ENCODE assay signal across 10 mouse cellular contexts in the genomic region with DNA sequence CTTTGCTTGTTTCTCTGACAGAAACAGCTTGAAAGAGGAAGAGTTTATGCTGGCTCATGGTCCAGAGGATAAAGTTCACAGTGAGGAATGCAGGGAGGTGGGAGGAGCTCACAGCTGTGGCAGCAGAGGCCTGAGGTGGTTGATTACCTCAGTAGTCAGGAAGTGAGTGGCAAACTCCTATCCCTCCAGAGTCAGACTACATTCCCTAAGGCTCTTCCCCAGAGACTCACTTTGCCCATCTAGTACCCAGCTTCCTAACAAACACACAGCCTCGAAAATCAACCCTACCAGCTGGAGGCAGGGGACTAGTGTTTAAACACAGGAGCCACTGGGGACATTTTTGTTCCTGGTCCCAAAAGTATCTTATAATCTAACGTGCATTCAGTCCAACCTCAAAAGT. TPM values are rescaled to one million over a fixed set of nuclear protein-coding genes. Genes with fewer than 3 reads are reported as not detected.
DNase-seq lines count a peak whose midpoint lies in the region; ATAC-seq and TF ChIP-seq lines count a peak whose summit lies in the region.
"Had no signal": no experiment of that assay in that cellular context is flagged by ENCODE, and none has a peak within 500 bp of the region (broad histone marks: within the 10 kb centered on the region; RNA-seq: fewer than 3 reads in every experiment).

No protein-coding gene starts in this region.

- TF ChIP-seq CTCF in G1E (IDR thresholded peaks at IDR 0.05; ENCODE audit: low read depth, low read length), result no peak
- TF ChIP-seq CTCF in intestine, postnatal 0 days (IDR thresholded peaks at IDR 0.05; ENCODE audit: low read depth), result no peak
- no peak for TF ChIP-seq CTCF in liver, postnatal 0 days (IDR thresholded peaks at IDR 0.05; ENCODE audit: low read depth)

- DNase-seq in adrenal gland, adult (ENCODE audit: inconsistent age in 2 of 2, low spot score in 1 of 2), result peak; percentile 13 to 68
- DNase-seq in adrenal gland, postnatal 4 days (ENCODE audit: low spot score in 2 of 2), result no peak
- peak; percentile 62 for DNase-seq in G1E (ENCODE audit: low spot score)
- peak; percentile 47 for DNase-seq in liver, postnatal 0 days
- DNase-seq in T-cell, adult 2 months (ENCODE audit: low spot score), result no peak
- DNase-seq in hindbrain, embryonic 14.5 days (ENCODE audit: low spot score), result no peak
- DNase-seq in layer of hippocampus, adult 8-10 months (ENCODE audit: low spot score in 2 of 2), result no peak

- peak overlapping the region; percentile 70 for H3K27ac ChIP-seq in intestine, postnatal 0 days (ENCODE audit: low read depth, low read length)
- H3K27ac ChIP-seq in liver, postnatal 0 days (ENCODE audit: low read depth), result peak overlapping the region; percentile 78
- no peak overlapping the region for H3K27ac ChIP-seq in hindbrain, embryonic 14.5 days
- H3K27ac ChIP-seq: hindbrain, embryonic 13.5 days; limb, embryonic 12.5 days had no signal

- peaks cover 18% of the 10 kb centered on the region for H3K4me1 ChIP-seq in G1E (ENCODE audit: insufficient read depth, low read depth, low read length)
- H3K4me1 ChIP-seq in intestine, postnatal 0 days (replicated peaks; ENCODE audit: control insufficient read depth, insufficient read depth, low read length), result peaks cover 4% of the 10 kb centered on the region; the same call in 1 of the 2 replicates
- peaks cover 7% of the 10 kb centered on the region; the same call in 1 of the 2 replicates for H3K4me1 ChIP-seq in liver, postnatal 0 days (ENCODE audit: insufficient read depth)
- H3K4me1 ChIP-seq in hindbrain, embryonic 14.5 days (replicated peaks; ENCODE audit: control insufficient read depth, insufficient read depth, low read length), result no peaks in the 10 kb centered on the region
- H3K4me1 ChIP-seq: hindbrain, embryonic 13.5 days; limb, embryonic 12.5 days had no signal

- ATAC-seq in G1E (ENCODE audit: extremely low read depth, insufficient number of reproducible peaks, low FRiP score, poor library complexity, severe bottlenecking), result 0 out of 2 replicates have a peak, but pooled peaks have one; percentile 28
- peak; percentile 94 for ATAC-seq in intestine, postnatal 0 days
- ATAC-seq in liver, postnatal 0 days, result peak; percentile 86
- no peak for ATAC-seq in hindbrain, embryonic 14.5 days (ENCODE audit: low FRiP score)

- H3K9ac ChIP-seq in intestine, postnatal 0 days (ENCODE audit: low read depth, low read length), result no peak overlapping the region
- H3K9ac ChIP-seq in liver, postnatal 0 days (replicated peaks), result no peak overlapping the region
- no peak overlapping the region for H3K9ac ChIP-seq in hindbrain, embryonic 14.5 days
- H3K9ac ChIP-seq: hindbrain, embryonic 13.5 days; limb, embryonic 12.5 days had no signal

- H3K27me3 ChIP-seq in G1E (ENCODE audit: insufficient read depth, low read length), result peaks cover 11% of the 10 kb centered on the region
- no peaks in the 10 kb centered on the region for H3K27me3 ChIP-seq in intestine, postnatal 0 days (replicated peaks; ENCODE audit: control insufficient read depth, insufficient read depth, low read length)
- no peaks in the 10 kb centered on the region for H3K27me3 ChIP-seq in liver, postnatal 0 days (ENCODE audit: insufficient read depth, low read length)
- H3K27me3 ChIP-seq in hindbrain, embryonic 14.5 days (ENCODE audit: control insufficient read depth, insufficient read depth, low read length), result no peaks in the 10 kb centered on the region
- H3K27me3 ChIP-seq: limb, embryonic 12.5 days had no signal

- H3K4me2 ChIP-seq in intestine, postnatal 0 days (replicated peaks; ENCODE audit: low read depth), result peak overlapping the region; percentile 44; the same call in 1 of the 2 replicates
- peak overlapping the region; percentile 30; the same call in 1 of the 2 replicates for H3K4me2 ChIP-seq in liver, postnatal 0 days (ENCODE audit: low read depth, low read length)
- no peak overlapping the region for H3K4me2 ChIP-seq in hindbrain, embryonic 14.5 days (replicated peaks)
- H3K4me2 ChIP-seq: hindbrain, embryonic 13.5 days; limb, embryonic 12.5 days had no signal

- H3K9me3 ChIP-seq in G1E (replicated peaks), result no peaks in the 10 kb centered on the region
- no peaks in the 10 kb centered on the region for H3K9me3 ChIP-seq in intestine, postnatal 0 days (ENCODE audit: control insufficient read depth)
- H3K9me3 ChIP-seq in liver, postnatal 0 days (ENCODE audit: low read length), result no peaks in the 10 kb centered on the region
- no peaks in the 10 kb centered on the region for H3K9me3 ChIP-seq in hindbrain, embryonic 14.5 days (ENCODE audit: control insufficient read depth, low read length)
- H3K9me3 ChIP-seq: hindbrain, embryonic 13.5 days; limb, embryonic 12.5 days had no signal

- no peaks in the 10 kb centered on the region for H3K36me3 ChIP-seq in G1E (replicated peaks)
- no peaks in the 10 kb centered on the region for H3K36me3 ChIP-seq in intestine, postnatal 0 days (ENCODE audit: control insufficient read depth, insufficient read depth)
- no peaks in the 10 kb centered on the region for H3K36me3 ChIP-seq in liver, postnatal 0 days (replicated peaks; ENCODE audit: insufficient read depth, low read length)
- H3K36me3 ChIP-seq in hindbrain, embryonic 14.5 days (replicated peaks; ENCODE audit: control insufficient read depth, insufficient read depth), result no peaks in the 10 kb centered on the region
- H3K36me3 ChIP-seq: hindbrain, embryonic 13.5 days; limb, embryonic 12.5 days had no signal

- H3K4me3 ChIP-seq in G1E (ENCODE audit: low read depth, low read length), result no peak overlapping the region
- no peak overlapping the region for H3K4me3 ChIP-seq in intestine, postnatal 0 days (ENCODE audit: low read depth, low read length)
- H3K4me3 ChIP-seq in liver, postnatal 0 days (ENCODE audit: low read depth, low read length), result no peak overlapping the region
- H3K4me3 ChIP-seq in hindbrain, embryonic 14.5 days (replicated peaks; ENCODE audit: low read length), result no peak overlapping the region
- H3K4me3 ChIP-seq: hindbrain, embryonic 13.5 days; limb, embryonic 12.5 days had no signal

- no peak for TF ChIP-seq EP300 in liver, postnatal 0 days (IDR thresholded peaks at IDR 0.05; ENCODE audit: low read depth)

- WGBS in intestine, postnatal 0 days, result 39% methylated on average over 2 of the region's 2 CpGs
- WGBS in liver, postnatal 0 days (ENCODE audit: insufficient replicate concordance), result 35% methylated on average over 2 of the region's 2 CpGs
- 88% methylated on average over 2 of the region's 2 CpGs for WGBS in hindbrain, embryonic 14.5 days

RNA-seq across cellular contexts. Expression of a gene that starts 7.5 kb away (rescaled TPM):
- total RNA-seq in adrenal gland, postnatal 4 days (2021), result 10 to 100 TPM; 18.8 to 22.4 TPM
- 26.5 and 44.5 TPM in 2 replicates for total RNA-seq in G1E (2014; fragmentation: Nextera tagmentation)
- total RNA-seq in G1E (2017), result 14.0 and 16.0 TPM in 2 replicates
- polyA plus RNA-seq in G1E (2012), result 1.9 and 2.9 TPM in 2 replicates
- 16.0 and 18.4 TPM in 2 replicates for polyA plus RNA-seq in intestine, postnatal 0 days (2015; fragmentation: Nextera tagmentation; extraction: Ambion mirVana)
- polyA plus RNA-seq in liver, postnatal 0 days (2015; fragmentation: Nextera tagmentation; extraction: Ambion mirVana), result 7.9 and 9.0 TPM in 2 replicates
- polyA plus RNA-seq in hindbrain, embryonic 14.5 days (2014; fragmentation: Nextera tagmentation; extraction: Ambion mirVana), result 16.0 and 17.8 TPM in 2 replicates
- total RNA-seq in layer of hippocampus, adult 8-10 months (2022), result 10 to 100 TPM; 18.7 to 21.9 (median 20.4) TPM

Comparison
In these comparisons a context has a peak if more than half of its experiments do, and no peak if none do; other contexts are left out.
1. DNase-seq: peak in adrenal gland, adult (2 of 2), G1E (single experiment) and liver, postnatal 0 days (single experiment); none in adrenal gland, postnatal 4 days (0 of 2), T-cell, adult 2 months (single experiment), hindbrain, embryonic 14.5 days (single experiment) and layer of hippocampus, adult 8-10 months (0 of 2).